Mouse (Mus musculus) midbrain, embryonic 11.5 days (tissue): ENCODE measurements around the gene Bcl11b. TPM values are rescaled to one million over a fixed set of nuclear protein-coding genes. Genes with fewer than 3 reads are reported as not detected.

Source experiments
- ATAC-seq: fragments of 200-750 bp; cut with Nextera tagmentation; 2 replicates; pipeline ENCODE4 v1.8.0; 2017; ENCODE audit warnings: moderate TSS enrichment, moderate library complexity; ENCODE audit not compliant: low FRiP score
- DNase-seq: peaks from one replicate; pipeline ENCODE4 v3.0.0; 2015; ENCODE audit warnings: low spot score; ENCODE audit errors: missing footprints
- H3K27ac ChIP-seq: fragments of 300-500 bp; sonication (generic); 2 replicates; pipeline ENCODE4 v1.5.1; 2014; ENCODE audit warnings: low read depth, low read length
- H3K27me3 ChIP-seq: fragments of 300-500 bp; sonication (generic); 2 replicates; pipeline ENCODE4 v1.6.1; 2014; ENCODE audit warnings: mild to moderate bottlenecking, low read length, moderate library complexity, mixed read lengths; ENCODE audit not compliant: control insufficient read depth, insufficient read depth
- H3K36me3 ChIP-seq: fragments of 300-500 bp; sonication (generic); 2 replicates; pipeline ENCODE4 v1.6.1; 2014; ENCODE audit warnings: mild to moderate bottlenecking, low read length, moderate library complexity, mixed read lengths; ENCODE audit not compliant: control insufficient read depth, insufficient read depth
- H3K4me1 ChIP-seq: fragments of 300-500 bp; sonication (generic); 2 replicates; pipeline ENCODE4 v1.6.1; 2014; ENCODE audit warnings: low read length; ENCODE audit not compliant: control insufficient read depth, insufficient read depth
- H3K4me2 ChIP-seq: fragments of 300-500 bp; sonication (generic); 2 replicates; pipeline ENCODE4 v1.6.1; 2014; ENCODE audit warnings: mild to moderate bottlenecking, moderate library complexity
- H3K4me3 ChIP-seq: fragments of 300-500 bp; sonication (generic); 2 replicates; pipeline ENCODE4 v1.5.1; 2014; ENCODE audit warnings: low read depth, low read length
- H3K9ac ChIP-seq: fragments of 300-500 bp; sonication (generic); 2 replicates; pipeline ENCODE4 v1.6.1; 2014; ENCODE audit warnings: low read length
- H3K9me3 ChIP-seq: fragments of 300-500 bp; sonication (generic); 2 replicates; pipeline ENCODE4 v1.6.1; 2016; ENCODE audit warnings: low read length; ENCODE audit not compliant: control insufficient read depth
- WGBS: fragments of 180-500 bp; shearing (Covaris S2); extraction: QIAGEN DNeasy Blood & Tissue Kit; methylation state at CpG from one replicate; pipeline ENCODE4 v1.1.7; 2014; 5-methylcytosine and 5-hydroxymethylcytosine counted together
- polyA plus RNA-seq: library from polyadenylated mRNA; unstranded; fragments of >200 nt; fragmentation: Nextera tagmentation; extraction: Ambion mirVana; gene quantifications from 2 replicates; pipeline ENCODE4 v1.2.1, GENCODE M21; 2014

Bcl11b gene
- polyA plus RNA-seq, 1 experiment from 2014 or later, result 6.3 TPM

DNA sequence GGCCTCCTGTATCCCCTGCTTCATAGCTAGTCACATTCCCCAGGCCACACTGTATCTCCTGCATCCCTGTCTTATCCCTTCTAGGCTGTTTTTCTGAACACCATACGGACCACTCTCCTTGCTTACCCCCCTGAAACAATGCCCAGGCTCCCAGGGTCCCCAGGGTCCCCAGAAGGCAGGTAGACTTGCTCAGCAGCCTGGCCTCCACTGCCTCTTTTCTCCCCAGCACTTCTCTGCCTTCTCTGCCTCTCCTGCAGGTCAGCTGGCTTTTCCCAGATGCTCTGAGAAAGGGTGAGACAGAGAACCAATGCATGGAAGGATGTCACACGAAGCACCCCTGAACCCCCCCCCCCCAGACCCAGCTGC lies 2.7 kb downstream of the Bcl11b start:
- DNase-seq, result peak; percentile 87
- Histone ChIP-seq H3K9ac (peak overlapping the region; percentile 6; the same call in 1 of the 2 replicates), H3K4me3 (peak overlapping the region; percentile 94; the same call in 1 of the 2 replicates), H3K4me2 (peak overlapping the region; percentile 79), H3K9me3 (no peaks in the 10 kb centered on the region), H3K4me1 (peaks cover 15% of the 10 kb centered on the region), H3K27me3 (peaks cover 7% of the 10 kb centered on the region), H3K27ac (no peak overlapping the region), H3K36me3 (no peaks in the 10 kb centered on the region)
- 19% methylated on average over 2 of the region's 2 CpGs for WGBS
- ATAC-seq, result no peak

DNA sequence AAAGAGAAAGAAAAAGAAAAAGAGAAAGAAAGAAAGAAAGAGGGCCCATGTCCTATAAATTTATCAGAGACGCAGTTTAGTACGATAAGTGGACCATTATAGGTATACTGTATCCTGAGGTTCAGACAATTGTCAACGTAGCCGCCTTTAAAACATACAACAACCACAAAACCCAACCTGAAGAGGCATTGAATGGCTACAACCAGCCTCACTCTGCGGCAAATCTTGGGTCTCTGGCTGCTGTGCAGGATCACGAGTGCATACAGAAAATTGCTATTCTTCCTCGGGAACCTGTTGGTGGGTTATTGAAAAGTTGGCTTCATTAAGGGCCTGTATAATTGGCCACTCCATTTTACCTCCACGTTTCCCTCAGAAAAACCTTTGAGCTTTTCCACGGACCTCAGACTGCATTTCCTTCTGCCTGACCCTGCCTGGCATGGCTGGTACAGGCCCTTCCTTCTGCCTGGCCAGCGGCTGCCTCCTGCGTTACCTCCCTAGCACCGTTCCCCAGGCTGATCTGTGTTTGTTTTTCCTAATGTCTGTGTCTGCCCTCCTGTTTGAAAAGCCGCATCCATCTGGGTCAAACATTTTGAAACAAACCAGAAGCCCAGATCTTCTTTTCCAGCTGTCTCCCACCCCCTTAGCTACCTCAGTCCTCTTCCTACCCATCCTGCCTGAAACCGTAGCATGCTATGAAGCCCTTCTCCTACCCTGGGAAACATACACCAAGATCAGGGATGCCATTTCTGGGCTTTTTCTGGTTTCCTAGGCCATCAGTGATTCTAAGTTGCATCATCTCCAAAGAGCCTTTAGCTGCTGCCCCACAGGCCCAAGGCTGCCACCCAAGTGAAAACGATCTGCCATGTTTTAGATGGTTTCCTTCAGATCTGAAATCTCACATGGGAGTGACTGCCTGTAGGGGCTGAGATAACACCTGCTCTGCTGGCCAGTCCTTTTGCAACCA lies 3.4 kb downstream of the Bcl11b start:
- H3K27ac ChIP-seq, result no peak overlapping the region
- 76% methylated on average over 15 of the region's 15 CpGs for WGBS
- peaks cover 8% of the 10 kb centered on the region for H3K4me1 ChIP-seq

DNA sequence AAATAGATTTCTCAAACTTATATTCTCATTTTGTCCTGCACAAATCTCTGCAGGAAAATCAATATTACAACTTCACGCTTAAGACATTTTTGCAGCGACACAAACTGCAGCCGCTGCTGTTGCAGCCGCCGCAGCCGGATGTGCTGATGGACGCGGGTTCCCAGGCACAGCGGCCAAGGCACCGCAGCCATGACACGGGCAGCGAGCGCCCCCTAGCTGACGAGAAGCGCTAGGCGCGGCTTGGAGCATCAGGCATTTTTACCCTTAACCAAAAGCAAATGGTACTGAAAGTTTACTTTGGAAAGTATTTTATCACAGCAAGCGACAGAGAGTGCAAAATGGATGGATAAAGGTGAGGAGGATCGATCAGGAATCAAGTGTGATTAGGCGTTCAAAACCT lies 4.7 kb downstream of the Bcl11b start:
- Histone ChIP-seq H3K4me1 (peaks cover 6% of the 10 kb centered on the region; the same call in 1 of the 2 replicates), H3K27ac (no peak overlapping the region), H3K9ac (no peak overlapping the region), H3K27me3 (no peaks in the 10 kb centered on the region; the same call in 1 of the 2 replicates), H3K4me3 (no peak overlapping the region), H3K9me3 (no peaks in the 10 kb centered on the region), H3K36me3 (no peaks in the 10 kb centered on the region), H3K4me2 (peak overlapping the region; percentile 29; the same call in 1 of the 2 replicates)
- ATAC-seq (no peak), DNase-seq (peak; percentile 99)
- 2% methylated on average over 20 of the region's 20 CpGs for WGBS

More for the DNA sequence above, 3.4 kb downstream of the Bcl11b start:
- Histone ChIP-seq H3K9me3 (no peaks in the 10 kb centered on the region), H3K4me2 (peak overlapping the region; percentile 79), H3K36me3 (no peaks in the 10 kb centered on the region), H3K4me3 (0 out of 2 replicates have a peak overlapping the region, but pooled peaks have one; percentile 94), H3K27me3 (peaks cover 1% of the 10 kb centered on the region), H3K9ac (no peak overlapping the region)
- ATAC-seq, result no peak
- no peak for DNase-seq

DNA sequence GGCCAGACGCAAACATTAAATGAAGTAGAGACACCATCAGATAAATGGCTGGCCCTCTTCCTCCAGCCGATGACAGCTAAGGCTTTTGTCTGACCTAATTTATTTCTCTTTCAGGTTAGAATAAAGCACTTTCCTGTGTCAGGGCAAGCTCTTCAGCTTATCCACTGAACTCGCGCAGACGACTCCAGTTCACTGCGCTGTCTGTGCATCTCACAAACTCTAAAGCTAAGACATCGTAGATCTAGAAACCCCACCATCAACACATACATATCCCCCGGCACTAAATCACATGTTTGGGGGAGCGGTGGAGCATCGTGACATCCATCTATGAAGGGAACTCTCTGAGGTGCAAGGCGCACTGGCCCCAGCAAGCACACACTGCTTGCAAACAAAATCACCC lies 5.5 kb downstream of the Bcl11b start:
- Histone ChIP-seq H3K27me3 (no peaks in the 10 kb centered on the region; the same call in 1 of the 2 replicates), H3K36me3 (no peaks in the 10 kb centered on the region), H3K9ac (no peak overlapping the region), H3K9me3 (no peaks in the 10 kb centered on the region), H3K4me1 (peaks cover 6% of the 10 kb centered on the region; the same call in 1 of the 2 replicates), H3K4me3 (no peak overlapping the region), H3K27ac (no peak overlapping the region), H3K4me2 (no peak overlapping the region)
- 76% methylated on average over 11 of the region's 11 CpGs for WGBS
- ATAC-seq (no peak), DNase-seq (no peak)

DNA sequence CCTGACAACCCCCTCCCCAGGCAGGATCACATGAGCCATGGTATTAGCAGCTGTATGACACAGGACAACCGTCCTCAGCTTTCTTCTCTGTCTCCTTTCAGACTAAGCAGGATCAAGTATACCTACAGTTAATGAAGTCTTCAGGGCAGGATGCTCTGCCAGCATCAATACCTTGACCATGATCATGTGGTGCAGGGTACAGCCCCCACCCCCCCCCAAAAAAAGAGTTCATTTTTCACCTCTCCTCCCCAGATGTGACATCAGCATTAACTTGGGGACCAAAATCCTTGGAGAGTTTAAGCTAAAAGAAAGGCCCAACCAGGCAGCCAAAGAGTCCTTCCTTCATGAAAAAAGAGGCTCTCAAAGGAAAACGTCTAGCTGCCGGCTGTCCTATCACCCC lies 6.2 kb downstream of the Bcl11b start:
- no peak overlapping the region for H3K4me2 ChIP-seq
- H3K27ac ChIP-seq, result no peak overlapping the region
- DNase-seq (no peak), ATAC-seq (no peak)
- H3K4me1 ChIP-seq, result peaks cover 6% of the 10 kb centered on the region; the same call in 1 of the 2 replicates
- H3K36me3 ChIP-seq, result no peaks in the 10 kb centered on the region
- H3K27me3 ChIP-seq, result no peaks in the 10 kb centered on the region; the same call in 1 of the 2 replicates
- whole genome bisulfite sequencing, result 56% methylated on average over 3 of the region's 3 CpGs
- no peaks in the 10 kb centered on the region for H3K9me3 ChIP-seq
- peak overlapping the region; percentile 12; the same call in 1 of the 2 replicates for H3K9ac ChIP-seq
- no peak overlapping the region for H3K4me3 ChIP-seq

DNA sequence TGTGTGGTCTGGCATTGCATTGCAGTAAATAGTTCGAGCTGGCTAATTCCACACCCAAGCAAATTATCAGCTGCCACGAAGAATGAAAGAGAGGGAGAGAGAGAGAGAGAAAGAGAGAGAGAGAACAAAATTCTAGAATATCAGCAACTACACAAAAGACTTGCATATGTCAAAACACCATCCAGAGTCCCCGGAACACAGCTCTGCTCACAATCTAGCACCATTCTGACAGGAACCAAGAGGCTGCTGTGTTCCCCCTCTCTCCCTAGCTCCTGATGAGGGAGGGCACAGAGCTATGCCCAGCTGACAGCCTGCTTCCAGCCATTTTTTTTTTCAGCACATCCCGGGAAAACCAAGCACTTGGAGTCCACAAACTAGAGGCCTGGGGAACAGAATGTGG lies 6.6 kb downstream of the Bcl11b start:
- peaks cover 6% of the 10 kb centered on the region; the same call in 1 of the 2 replicates for H3K4me1 ChIP-seq

DNA sequence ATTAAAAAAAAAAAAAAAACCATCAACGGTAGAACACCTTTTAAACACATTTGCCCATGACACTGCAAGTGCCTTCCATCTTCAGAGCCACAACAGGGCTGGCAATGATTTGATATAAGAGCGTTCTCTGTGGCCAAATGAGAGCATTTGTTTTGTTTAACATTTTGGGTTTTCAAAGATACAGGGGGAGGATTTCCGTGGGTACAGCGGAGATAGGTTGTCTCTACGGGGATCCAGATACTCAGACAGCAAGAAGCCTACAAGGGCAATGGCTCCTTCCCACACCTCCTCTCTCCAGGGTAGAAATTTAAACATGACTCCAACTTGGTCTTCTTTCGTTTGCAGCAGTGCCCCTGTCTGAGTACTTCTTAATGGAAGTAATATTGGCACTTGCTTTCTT lies 7.2 kb downstream of the Bcl11b start:
- Histone ChIP-seq H3K27me3 (no peaks in the 10 kb centered on the region; the same call in 1 of the 2 replicates), H3K36me3 (no peaks in the 10 kb centered on the region), H3K4me1 (peaks cover 6% of the 10 kb centered on the region; the same call in 1 of the 2 replicates), H3K9ac (no peak overlapping the region), H3K4me2 (no peak overlapping the region), H3K27ac (no peak overlapping the region), H3K9me3 (no peaks in the 10 kb centered on the region), H3K4me3 (no peak overlapping the region)
- WGBS, result 73% methylated on average over 6 of the region's 6 CpGs
- no peak for ATAC-seq
- DNase-seq, result no peak

More for the DNA sequence above, 6.6 kb downstream of the Bcl11b start:
- no peaks in the 10 kb centered on the region for H3K36me3 ChIP-seq
- H3K9ac ChIP-seq, result peak overlapping the region; percentile 12; the same call in 1 of the 2 replicates
- no peaks in the 10 kb centered on the region; the same call in 1 of the 2 replicates for H3K27me3 ChIP-seq
- H3K27ac ChIP-seq, result no peak overlapping the region
- H3K4me2 ChIP-seq, result no peak overlapping the region
- 62% methylated on average over 4 of the region's 4 CpGs for WGBS
- H3K4me3 ChIP-seq, result no peak overlapping the region
- H3K9me3 ChIP-seq, result no peaks in the 10 kb centered on the region
- DNase-seq (no peak), ATAC-seq (no peak)

DNA sequence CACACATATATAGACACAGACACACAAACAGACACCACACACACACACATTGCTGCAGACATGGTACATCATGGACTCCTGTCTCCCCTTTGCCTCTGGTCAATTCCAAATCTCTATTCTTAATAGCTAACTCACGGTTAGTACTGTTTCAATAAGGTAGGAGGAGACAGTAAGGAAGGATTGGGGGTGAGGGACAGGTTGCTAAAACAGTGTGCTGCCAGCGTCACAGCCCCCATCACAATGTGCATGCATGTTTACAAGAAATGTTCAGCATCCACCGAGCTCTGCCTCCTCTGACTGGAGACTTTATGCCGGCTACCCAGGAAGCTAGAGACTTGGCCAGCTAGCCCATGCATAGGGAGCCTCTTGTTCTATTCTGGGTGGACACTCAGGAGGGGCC lies 9.0 kb downstream of the Bcl11b start:
- no peak overlapping the region for H3K4me2 ChIP-seq
- no peak overlapping the region for H3K4me3 ChIP-seq
- no peaks in the 10 kb centered on the region for H3K9me3 ChIP-seq
- no peaks in the 10 kb centered on the region; the same call in 1 of the 2 replicates for H3K27me3 ChIP-seq
- no peak overlapping the region for H3K9ac ChIP-seq
- DNase-seq (no peak), ATAC-seq (no peak)
- H3K4me1 ChIP-seq, result peaks cover 12% of the 10 kb centered on the region
- WGBS, result 73% methylated on average over 4 of the region's 4 CpGs
- H3K27ac ChIP-seq, result no peak overlapping the region
- no peaks in the 10 kb centered on the region for H3K36me3 ChIP-seq

DNA sequence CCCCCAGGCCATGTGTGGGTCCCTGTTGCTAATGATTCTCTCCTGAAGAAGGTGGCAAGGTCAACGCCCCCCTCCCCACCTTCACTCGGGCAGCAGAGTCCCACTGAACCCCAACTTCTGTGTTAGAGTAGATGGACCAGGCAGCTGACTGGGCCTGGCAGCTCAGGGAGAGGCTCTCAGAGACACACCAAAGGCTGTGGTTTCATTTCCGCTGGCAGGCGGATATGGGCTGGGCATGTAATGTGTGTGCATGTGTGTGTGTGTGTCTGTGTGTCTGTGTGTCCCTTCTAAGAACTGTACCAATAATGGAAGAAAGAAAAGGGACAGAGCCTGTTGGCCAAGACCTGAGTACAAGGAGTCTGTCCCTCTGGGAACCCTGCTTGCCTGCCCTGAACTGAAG lies 10.4 kb downstream of the Bcl11b start:
- no peaks in the 10 kb centered on the region; the same call in 1 of the 2 replicates for H3K27me3 ChIP-seq
- no peak overlapping the region for H3K4me3 ChIP-seq
- 84% methylated on average over 4 of the region's 4 CpGs for WGBS
- no peaks in the 10 kb centered on the region for H3K9me3 ChIP-seq
- H3K4me2 ChIP-seq, result no peak overlapping the region
- no peak for ATAC-seq
- peaks cover 13% of the 10 kb centered on the region for H3K4me1 ChIP-seq
- no peaks in the 10 kb centered on the region for H3K36me3 ChIP-seq
- H3K9ac ChIP-seq, result no peak overlapping the region
- no peak overlapping the region for H3K27ac ChIP-seq
- DNase-seq, result no peak
